Mouse (Mus musculus) testis, adult 2 months (tissue): ENCODE results near the gene Vash2. TPM values are rescaled to one million over a fixed set of nuclear protein-coding genes. Genes with fewer than 3 reads are reported as not detected.
A peak's percentile ranks its signal among the peaks of the same experiment; 100 is the strongest.

Source experiments
- H3K27ac ChIP-seq: fragments of 200-500 bp; 2 replicates; pipeline ENCODE4 v1.5.1; 2012; ENCODE audit warnings: low read depth, low read length; ENCODE audit not compliant: control insufficient read depth, insufficient read depth
- H3K27me3 ChIP-seq: fragments of 200-500 bp; 2 replicates; pipeline ENCODE4 v1.6.1; 2012; ENCODE audit warnings: mild to moderate bottlenecking, low read length, moderate library complexity; ENCODE audit not compliant: control insufficient read depth, insufficient read depth
- H3K36me3 ChIP-seq: fragments of 200-500 bp; 2 replicates; pipeline ENCODE4 v1.6.1; 2012; ENCODE audit warnings: mild to moderate bottlenecking, low read length; ENCODE audit not compliant: control insufficient read depth, insufficient read depth
- H3K4me1 ChIP-seq: fragments of 200-500 bp; 2 replicates; pipeline ENCODE4 v1.6.1; 2012; ENCODE audit warnings: low read length; ENCODE audit not compliant: control insufficient read depth, insufficient read depth
- H3K4me3 ChIP-seq: fragments of 200-500 bp; 2 replicates; pipeline ENCODE4 v1.5.1; 2012; ENCODE audit warnings: low read depth, mild to moderate bottlenecking, low read length, moderate library complexity, mixed read lengths; ENCODE audit not compliant: control insufficient read depth
- CTCF ChIP-seq: fragments of 200-500 bp; IDR thresholded peaks from 2 replicates; pipeline ENCODE4 v1.5.1; 2012; ENCODE audit warnings: low read depth, mild to moderate bottlenecking, inconsistent platforms, low read length, moderate library complexity; ENCODE audit not compliant: control insufficient read depth, insufficient read depth, insufficient replicate concordance
- POLR2A ChIP-seq: fragments of 200-500 bp; IDR thresholded peaks from 2 replicates; pipeline ENCODE4 v1.6.1; 2012; ENCODE audit warnings: low read depth, mild to moderate bottlenecking, inconsistent platforms, low read length, moderate library complexity; ENCODE audit not compliant: control insufficient read depth
- polyA plus RNA-seq: library from polyadenylated mRNA; depleted of rRNA; stranded (reverse); fragments of >200 nt; gene quantifications from 2 replicates; pipeline ENCODE4 v1.2.3, GENCODE M21; 2012

Vash2 gene
- polyA plus RNA-seq, 1 experiment: 53.8 TPM

GRCm38 (mm10) chr1:190995548-190995947 lies 16.5 kb upstream of the Vash2 start:
- Histone ChIP-seq H3K4me1 (peaks cover 17% of the 10 kb centered on the region), H3K36me3 (no peaks in the 10 kb centered on the region), H3K4me3 (no peak overlapping the region), H3K27ac (no peak overlapping the region), H3K27me3 (no peaks in the 10 kb centered on the region)
- TF ChIP-seq CTCF (no peak), POLR2A (no peak)

- H3K4me1 ChIP-seq: peaks cover 17% of the 10 kb centered on the region
- no peak overlapping the region for H3K27ac ChIP-seq
- no peaks in the 10 kb centered on the region for H3K36me3 ChIP-seq
- H3K4me3 ChIP-seq: no peak overlapping the region
- TF ChIP-seq POLR2A: no peak
- no peak for TF ChIP-seq CTCF
- no peaks in the 10 kb centered on the region for H3K27me3 ChIP-seq
These were observed 10.5 kb upstream of the Vash2 start for GRCm38 (mm10) chr1:190989437-190990082.

- Histone ChIP-seq H3K27me3 (no peaks in the 10 kb centered on the region; the same call in 1 of the 2 replicates), H3K4me3 (peak overlapping the region; percentile 81), H3K36me3 (no peaks in the 10 kb centered on the region), H3K27ac (no peak overlapping the region), H3K4me1 (peaks cover 7% of the 10 kb centered on the region)
- TF ChIP-seq POLR2A (no peak), CTCF (no peak)
These were observed 2.3 kb upstream of the Vash2 start for GRCm38 (mm10) chr1:190981412-190981811.

- Histone ChIP-seq H3K27me3 (no peaks in the 10 kb centered on the region; the same call in 1 of the 2 replicates), H3K36me3 (no peaks in the 10 kb centered on the region), H3K27ac (no peak overlapping the region), H3K4me1 (peaks cover 7% of the 10 kb centered on the region), H3K4me3 (peak overlapping the region; percentile 81)
- no peak for TF ChIP-seq CTCF
- no peak for TF ChIP-seq POLR2A
These were observed 1.4 kb upstream of the Vash2 start for GRCm38 (mm10) chr1:190980470-190980869.

- Histone ChIP-seq H3K4me3 (peak overlapping the region; percentile 88), H3K27ac (no peak overlapping the region; the same call in 1 of the 2 replicates), H3K27me3 (no peaks in the 10 kb centered on the region; the same call in 1 of the 2 replicates), H3K4me1 (peaks cover 7% of the 10 kb centered on the region), H3K36me3 (no peaks in the 10 kb centered on the region)
- no peak for TF ChIP-seq POLR2A
- no peak for TF ChIP-seq CTCF
These were observed 504 bp downstream of the Vash2 start for GRCm38 (mm10) chr1:190978511-190979073.

GRCm38 (mm10) chr1:190978001-190978400 lies 1.1 kb downstream of the Vash2 start:
- Histone ChIP-seq H3K4me3 (peak overlapping the region; percentile 88), H3K27me3 (no peaks in the 10 kb centered on the region; the same call in 1 of the 2 replicates), H3K4me1 (peaks cover 9% of the 10 kb centered on the region), H3K27ac (0 out of 2 replicates have a peak overlapping the region, but pooled peaks have one; percentile 19), H3K36me3 (no peaks in the 10 kb centered on the region)
- TF ChIP-seq POLR2A (no peak; the same call in 1 of the 2 replicates), CTCF (no peak)

GRCm38 (mm10) chr1:190976887-190977573 lies 2.1 kb downstream of the Vash2 start:
- no peaks in the 10 kb centered on the region; the same call in 1 of the 2 replicates for H3K27me3 ChIP-seq
- H3K27ac ChIP-seq: no peak overlapping the region
- H3K36me3 ChIP-seq: no peaks in the 10 kb centered on the region
- peak overlapping the region; percentile 88 for H3K4me3 ChIP-seq
- peaks cover 14% of the 10 kb centered on the region for H3K4me1 ChIP-seq
- TF ChIP-seq CTCF (no peak), POLR2A (peak; percentile 47; the same call in 1 of the 2 replicates)
